ENCODE assay signal across 9 mouse cellular contexts in the genomic region with DNA sequence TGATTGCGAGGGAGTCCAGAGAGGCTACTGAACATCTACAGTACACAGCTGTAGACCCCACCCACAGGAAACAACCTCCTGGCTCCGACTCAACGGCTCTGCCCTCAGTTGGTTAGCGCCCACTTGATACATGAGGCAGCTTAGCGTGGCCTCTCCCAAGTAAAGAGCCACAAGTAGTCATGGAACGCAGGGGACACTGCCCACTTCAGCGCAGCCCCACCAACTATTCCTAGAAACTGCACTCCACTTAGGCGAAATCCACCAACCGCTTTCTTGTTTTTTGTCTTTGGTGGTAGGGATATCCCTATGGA. TPM values are rescaled to one million over a fixed set of nuclear protein-coding genes. Genes with fewer than 3 reads are reported as not detected.
DNase-seq lines count a peak whose midpoint lies in the region; ATAC-seq and TF ChIP-seq lines count a peak whose summit lies in the region.
"Had no signal": no experiment of that assay in that cellular context is flagged by ENCODE, and none has a peak within 500 bp of the region (broad histone marks: within the 10 kb centered on the region; RNA-seq: fewer than 3 reads in every experiment).

No protein-coding gene starts in this region.

- TF ChIP-seq POLR2A in olfactory bulb, adult 2 months (IDR thresholded peaks at IDR 0.05; ENCODE audit: insufficient read depth, low read depth, low read length): no peak

- 25% methylated on average over 9 of the region's 9 CpGs for WGBS in hindbrain, postnatal 0 days
- 3% methylated on average over 9 of the region's 9 CpGs for WGBS in liver, embryonic 16.5 days (ENCODE audit: insufficient replicate concordance)
- WGBS in olfactory bulb, adult 2 months: 8% methylated on average over 9 of the region's 9 CpGs

- peak overlapping the region; percentile 93 for H3K4me2 ChIP-seq in hindbrain, postnatal 0 days (ENCODE audit: low read depth, low read length)
- peak overlapping the region; percentile 87 for H3K4me2 ChIP-seq in liver, embryonic 16.5 days (ENCODE audit: low read depth, low read length)

- H3K36me3 ChIP-seq in hindbrain, postnatal 0 days (ENCODE audit: insufficient read depth, low read length): peaks cover 6% of the 10 kb centered on the region; the same call in 1 of the 2 replicates
- H3K36me3 ChIP-seq in liver, embryonic 16.5 days (ENCODE audit: control insufficient read depth, insufficient read depth): peaks cover 22% of the 10 kb centered on the region

- no peaks in the 10 kb centered on the region for H3K27me3 ChIP-seq in hindbrain, postnatal 0 days (ENCODE audit: insufficient read depth, low read length)
- no peaks in the 10 kb centered on the region for H3K27me3 ChIP-seq in liver, embryonic 16.5 days (ENCODE audit: control insufficient read depth, insufficient read depth, low read depth, low read length)

- peak overlapping the region; percentile 76; the same call in 1 of the 2 replicates for H3K27ac ChIP-seq in hindbrain, postnatal 0 days
- peak overlapping the region; percentile 95 for H3K27ac ChIP-seq in liver, embryonic 16.5 days (ENCODE audit: low read length)
- H3K27ac ChIP-seq in olfactory bulb, adult 2 months (ENCODE audit: insufficient read depth, low read depth, low read length): no peak overlapping the region

- peak; percentile 31 for DNase-seq in MN1 (ENCODE audit: low spot score)
- no peak for DNase-seq in hindbrain, postnatal 0 days (ENCODE audit: low spot score)
- no peak for DNase-seq in ovary, postnatal 10 days (ENCODE audit: low spot score)
- DNase-seq in ovary, adult 18-20 months (ENCODE audit: low spot score): no peak
- DNase-seq in layer of hippocampus, postnatal 36 days: no peak

- H3K9ac ChIP-seq in hindbrain, postnatal 0 days (replicated peaks; ENCODE audit: low read length): peak overlapping the region; percentile 72
- peak overlapping the region; percentile 90 for H3K9ac ChIP-seq in liver, embryonic 16.5 days (ENCODE audit: low read depth, low read length)

- TF ChIP-seq CTCF in hindbrain, postnatal 0 days (IDR thresholded peaks at IDR 0.05; ENCODE audit: low read depth): no peak
- TF ChIP-seq CTCF in olfactory bulb, adult 2 months (IDR thresholded peaks at IDR 0.05; ENCODE audit: insufficient read depth, low read depth, low read length): no peak

- peak; percentile 62 for ATAC-seq in erythroblast, adult 5-6 weeks (replicated peaks; ENCODE audit: low FRiP score, poor library complexity, severe bottlenecking)
- ATAC-seq in hindbrain, postnatal 0 days: no peak
- peak; percentile 47 for ATAC-seq in liver, embryonic 16.5 days (ENCODE audit: low read depth)

- H3K4me3 ChIP-seq in hindbrain, postnatal 0 days (ENCODE audit: low read length): peak overlapping the region; percentile 81
- H3K4me3 ChIP-seq in liver, embryonic 16.5 days (ENCODE audit: low read depth, low read length): peak overlapping the region; percentile 84
- H3K4me3 ChIP-seq in olfactory bulb, adult 2 months (ENCODE audit: insufficient read depth, low read depth, low read length): peak overlapping the region; percentile 58

- no peaks in the 10 kb centered on the region for H3K9me3 ChIP-seq in hindbrain, postnatal 0 days (ENCODE audit: low read length)
- 0 out of 2 replicates have a peak, but pooled peaks cover 4% of the 10 kb centered on the region for H3K9me3 ChIP-seq in liver, embryonic 16.5 days (replicated peaks; ENCODE audit: control insufficient read depth, low read length)

- peaks cover 16% of the 10 kb centered on the region for H3K4me1 ChIP-seq in hindbrain, postnatal 0 days (ENCODE audit: insufficient read depth, low read length)
- peaks cover 37% of the 10 kb centered on the region for H3K4me1 ChIP-seq in liver, embryonic 16.5 days (ENCODE audit: control insufficient read depth, low read depth, low read length)
- peaks cover 17% of the 10 kb centered on the region for H3K4me1 ChIP-seq in olfactory bulb, adult 2 months (ENCODE audit: control insufficient read depth, insufficient read depth, low read length)

RNA-seq across cellular contexts. Expression of a gene that starts 0.9 kb away (rescaled TPM):
- 199 and 213 TPM in 2 replicates for total RNA-seq in erythroblast, adult 5-6 weeks (2015; ENCODE audit: low replicate concordance)
- total RNA-seq in erythroblast, adult 5-6 weeks (2017; ENCODE audit: low replicate concordance): 147 and 161 TPM in 2 replicates
- total RNA-seq in hindbrain, postnatal 0 days (2014; rRNA removed): 24.5 and 30.7 TPM in 2 replicates
- polyA plus RNA-seq in hindbrain, postnatal 0 days (2015; fragmentation: Nextera tagmentation; extraction: Ambion mirVana): 15.4 and 16.1 TPM in 2 replicates
- polyA plus RNA-seq in liver, embryonic 16.5 days (2015; fragmentation: Nextera tagmentation; extraction: Ambion mirVana): 21.5 and 24.2 TPM in 2 replicates
- polyA plus RNA-seq in olfactory bulb, adult 2 months (2012; ENCODE audit: insufficient read depth, insufficient read length, low replicate concordance, missing spikeins): not detected in 2 replicates
- 10 to 100 TPM; 35.0 to 36.4 TPM for total RNA-seq in layer of hippocampus, postnatal 36 days (2021)

RNA-seq across cellular contexts. Expression of a gene that starts 1.2 kb away (rescaled TPM):
- total RNA-seq in erythroblast, adult 5-6 weeks (2015; ENCODE audit: low replicate concordance): 3.8 and 10.4 TPM in 2 replicates
- total RNA-seq in erythroblast, adult 5-6 weeks (2017; ENCODE audit: low replicate concordance): 15.2 and 21.7 TPM in 2 replicates
- 0.63 and 1.9 TPM in 2 replicates for total RNA-seq in hindbrain, postnatal 0 days (2014; rRNA removed)
- 1.8 and 2.0 TPM in 2 replicates for polyA plus RNA-seq in hindbrain, postnatal 0 days (2015; fragmentation: Nextera tagmentation; extraction: Ambion mirVana)
- 1.2 TPM in 2 replicates for polyA plus RNA-seq in liver, embryonic 16.5 days (2015; fragmentation: Nextera tagmentation; extraction: Ambion mirVana)
- not detected in 2 replicates for polyA plus RNA-seq in olfactory bulb, adult 2 months (2012; ENCODE audit: insufficient read depth, insufficient read length, low replicate concordance, missing spikeins)
- total RNA-seq in layer of hippocampus, postnatal 36 days (2021): 1 to 10 TPM in 1 of 2 experiments, under 1 TPM in 1; 0.35 to 1.2 TPM
- total RNA-seq: hematopoietic stem cell, adult 5-6 weeks had no signal

RNA-seq across cellular contexts. Expression of a gene that starts 24.8 kb away (rescaled TPM):
- 2.7 and 3.8 TPM in 2 replicates for total RNA-seq in erythroblast, adult 5-6 weeks (2015; ENCODE audit: low replicate concordance)
- total RNA-seq in erythroblast, adult 5-6 weeks (2017; ENCODE audit: low replicate concordance): 0.84 TPM in 1 of 2 replicates, not detected in the other
- 38.0 and 38.6 TPM in 2 replicates for total RNA-seq in hindbrain, postnatal 0 days (2014; rRNA removed)
- 30.1 and 30.4 TPM in 2 replicates for polyA plus RNA-seq in hindbrain, postnatal 0 days (2015; fragmentation: Nextera tagmentation; extraction: Ambion mirVana)
- polyA plus RNA-seq in liver, embryonic 16.5 days (2015; fragmentation: Nextera tagmentation; extraction: Ambion mirVana): 3.6 and 3.7 TPM in 2 replicates
- not detected in 2 replicates for polyA plus RNA-seq in olfactory bulb, adult 2 months (2012; ENCODE audit: insufficient read depth, insufficient read length, low replicate concordance, missing spikeins)
- total RNA-seq in layer of hippocampus, postnatal 36 days (2021): 10 to 100 TPM; 29.1 to 29.6 TPM

RNA-seq across cellular contexts. Expression of a gene that starts 25.0 kb away (rescaled TPM):
- total RNA-seq in erythroblast, adult 5-6 weeks (2015; ENCODE audit: low replicate concordance): 1.7 and 1.9 TPM in 2 replicates
- total RNA-seq in erythroblast, adult 5-6 weeks (2017; ENCODE audit: low replicate concordance): 5.2 and 6.0 TPM in 2 replicates
- total RNA-seq in hindbrain, postnatal 0 days (2014; rRNA removed): 37.3 and 40.1 TPM in 2 replicates
- 30.8 and 31.9 TPM in 2 replicates for polyA plus RNA-seq in hindbrain, postnatal 0 days (2015; fragmentation: Nextera tagmentation; extraction: Ambion mirVana)
- polyA plus RNA-seq in liver, embryonic 16.5 days (2015; fragmentation: Nextera tagmentation; extraction: Ambion mirVana): 14.7 and 16.1 TPM in 2 replicates
- not detected in 2 replicates for polyA plus RNA-seq in olfactory bulb, adult 2 months (2012; ENCODE audit: insufficient read depth, insufficient read length, low replicate concordance, missing spikeins)
- total RNA-seq in layer of hippocampus, postnatal 36 days (2021): 10 to 100 TPM; 34.4 to 39.5 TPM

RNA-seq across cellular contexts. Expression of a gene that starts 46.5 kb away (rescaled TPM):
- not detected in 2 replicates for total RNA-seq in erythroblast, adult 5-6 weeks (2015; ENCODE audit: low replicate concordance)
- total RNA-seq in erythroblast, adult 5-6 weeks (2017; ENCODE audit: low replicate concordance): not detected in 2 replicates
- total RNA-seq in hindbrain, postnatal 0 days (2014; rRNA removed): 0.21 and 0.79 TPM in 2 replicates
- 0.26 and 0.86 TPM in 2 replicates for polyA plus RNA-seq in hindbrain, postnatal 0 days (2015; fragmentation: Nextera tagmentation; extraction: Ambion mirVana)
- not detected in 2 replicates for polyA plus RNA-seq in liver, embryonic 16.5 days (2015; fragmentation: Nextera tagmentation; extraction: Ambion mirVana)
- polyA plus RNA-seq in olfactory bulb, adult 2 months (2012; ENCODE audit: insufficient read depth, insufficient read length, low replicate concordance, missing spikeins): not detected in 2 replicates
- under 1 TPM in 1 of 2 experiments, not detected in 1; 0.77 TPM for total RNA-seq in layer of hippocampus, postnatal 36 days (2021)
- total RNA-seq: hematopoietic stem cell, adult 5-6 weeks had no signal
